Mouse (Mus musculus) cerebellum, adult 9-10 months (tissue): ENCODE results near the gene 9430038I01Rik.
A peak's percentile ranks its signal among the peaks of the same experiment; 100 is the strongest.
"Not testable (repeated sequence)": the region's sequence is repeated elsewhere in the genome, so short reads cannot be mapped to it uniquely, and the experiment has no call there.

Source experiments
- DNase-seq: peaks from one replicate; pipeline ENCODE4 v3.0.0; 2022

Gene 9430038I01Rik

DNA sequence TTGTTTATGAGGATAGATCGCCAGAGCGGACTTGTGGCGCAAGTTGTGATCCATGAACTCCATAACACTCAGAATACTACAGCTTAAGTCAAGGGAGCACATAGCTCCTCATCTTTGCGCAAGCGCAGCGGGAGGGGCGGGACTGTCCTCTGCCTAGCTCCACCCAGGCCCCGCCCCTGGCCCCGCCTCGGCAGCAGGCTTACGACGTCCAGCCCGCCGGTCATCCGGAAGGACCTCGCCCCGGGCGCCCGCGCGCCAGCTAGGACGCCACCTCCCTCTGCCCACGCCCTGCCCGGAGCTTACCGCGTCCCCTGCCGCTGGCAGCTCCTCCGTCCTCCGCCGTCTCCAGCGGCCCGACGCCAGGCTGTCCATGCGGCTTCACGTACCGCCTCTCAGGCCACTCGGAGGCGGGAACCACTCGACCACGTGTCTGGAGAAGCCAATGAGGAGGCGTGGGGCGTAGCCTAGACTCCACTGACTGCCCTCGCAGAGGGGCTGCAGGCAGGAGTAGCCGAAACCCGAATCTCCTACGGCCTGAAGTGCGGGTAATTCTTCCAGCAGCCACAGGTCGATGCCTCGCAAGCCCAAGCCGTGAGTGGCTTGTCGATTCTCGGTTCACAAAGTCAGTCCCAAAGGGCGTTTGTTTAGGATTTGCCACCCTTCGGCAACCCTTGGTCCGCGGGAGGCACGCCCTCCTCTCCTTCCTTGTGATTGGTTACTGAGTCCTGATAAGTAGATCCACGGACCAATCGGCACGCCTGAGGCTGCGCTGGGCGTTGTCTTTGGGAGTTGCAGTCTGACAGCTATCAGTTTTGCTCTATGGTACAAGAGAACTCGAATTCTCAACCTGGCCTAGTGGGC lies at the start of gene 9430038I01Rik:
9430038I01Rik (minus strand) TSS at position 426 of the 861 bp plus-strand sequence.
- peak; percentile 95 for DNase-seq

DNA sequence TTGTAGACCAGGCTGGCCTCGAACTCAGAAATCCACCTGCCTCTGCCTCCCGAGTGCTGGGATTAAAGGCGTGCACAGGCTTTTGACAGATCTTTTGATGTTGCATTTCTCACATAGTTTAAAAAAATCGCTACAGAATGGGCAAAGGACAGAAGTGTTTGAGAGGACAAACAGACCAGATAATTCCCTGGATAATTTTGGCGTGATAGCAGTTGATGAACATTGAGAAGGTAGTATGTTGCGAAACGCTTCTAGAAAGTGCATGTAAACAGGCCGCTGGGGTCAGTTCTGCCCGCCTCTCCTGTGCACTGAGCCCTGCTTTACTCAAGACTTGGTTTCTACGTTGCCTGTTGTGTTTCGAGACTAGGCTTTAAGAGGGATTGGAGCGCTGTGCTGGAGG lies 34.8 kb upstream of the 9430038I01Rik start:
- DNase-seq, result no peak

GRCm38 (mm10) chr7:137442951-137443350 lies 32.4 kb upstream of the 9430038I01Rik start:
- DNase-seq, result no peak

- not testable (repeated sequence) for DNase-seq
These were observed 28.4 kb upstream of the 9430038I01Rik start for GRCm38 (mm10) chr7:137438962-137439361.

DNA sequence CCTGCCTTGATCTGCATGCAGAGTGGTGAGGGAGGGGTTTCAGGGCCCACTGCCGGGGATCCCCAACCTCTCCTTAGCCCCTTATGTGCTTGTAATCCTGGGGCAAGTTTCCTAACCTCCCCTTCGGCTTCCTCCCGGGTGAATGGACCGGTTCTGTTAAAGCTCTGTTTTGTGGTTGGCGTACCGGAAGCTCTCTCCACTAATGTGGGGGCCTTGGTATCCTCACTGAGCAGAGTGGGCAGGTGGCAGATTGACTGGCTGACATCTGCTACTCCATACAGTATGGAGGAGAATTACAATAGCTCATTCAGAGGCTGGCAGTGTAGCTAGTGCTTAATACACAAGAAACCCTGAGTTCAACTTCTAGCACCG lies 27.6 kb upstream of the 9430038I01Rik start:
- peak; percentile 48 for DNase-seq

- peak; percentile 97 for DNase-seq
These were observed 27.0 kb upstream of the 9430038I01Rik start, which contains the start of gene Glrx3 for GRCm38 (mm10) chr7:137437440-137438178. Gene Glrx3, plus strand, starts transcription at chr7:137437614.

- DNase-seq, result no peak
These were observed 26.3 kb upstream of the 9430038I01Rik start for GRCm38 (mm10) chr7:137436901-137437300.

- DNase-seq, result no peak
These were observed 21.4 kb upstream of the 9430038I01Rik start for GRCm38 (mm10) chr7:137431769-137432603.

- no peak for DNase-seq
These were observed 16.1 kb upstream of the 9430038I01Rik start for GRCm38 (mm10) chr7:137426693-137427092.

- DNase-seq, result no peak
These were observed 10.7 kb upstream of the 9430038I01Rik start for GRCm38 (mm10) chr7:137421236-137421635.

- no peak for DNase-seq
These were observed 10.0 kb upstream of the 9430038I01Rik start for GRCm38 (mm10) chr7:137420550-137420949.

GRCm38 (mm10) chr7:137414710-137415109 lies 4.1 kb upstream of the 9430038I01Rik start:
- DNase-seq, result no peak

GRCm38 (mm10) chr7:137407428-137408058 lies 3.0 kb downstream of the 9430038I01Rik start:
- DNase-seq, result no peak

DNA sequence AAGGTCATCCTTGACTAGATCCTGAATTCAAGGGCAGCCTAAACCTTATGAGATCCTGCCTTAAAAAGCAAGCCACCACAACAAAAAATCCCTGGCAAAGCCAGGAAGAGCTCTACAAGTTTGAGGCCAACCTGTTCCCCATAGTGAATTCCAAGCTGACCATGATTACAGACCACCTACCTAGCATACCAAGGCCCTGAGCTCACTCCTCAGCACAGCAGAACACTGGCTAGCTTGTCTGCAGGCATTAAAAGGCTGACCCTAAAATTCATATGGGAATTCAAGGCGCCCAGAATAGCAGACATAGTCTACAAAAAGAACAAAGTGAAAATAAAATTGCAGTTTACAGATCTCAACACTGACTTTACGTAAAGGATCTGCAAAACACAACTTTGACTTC lies 6.4 kb downstream of the 9430038I01Rik start:
- DNase-seq, result no peak

DNA sequence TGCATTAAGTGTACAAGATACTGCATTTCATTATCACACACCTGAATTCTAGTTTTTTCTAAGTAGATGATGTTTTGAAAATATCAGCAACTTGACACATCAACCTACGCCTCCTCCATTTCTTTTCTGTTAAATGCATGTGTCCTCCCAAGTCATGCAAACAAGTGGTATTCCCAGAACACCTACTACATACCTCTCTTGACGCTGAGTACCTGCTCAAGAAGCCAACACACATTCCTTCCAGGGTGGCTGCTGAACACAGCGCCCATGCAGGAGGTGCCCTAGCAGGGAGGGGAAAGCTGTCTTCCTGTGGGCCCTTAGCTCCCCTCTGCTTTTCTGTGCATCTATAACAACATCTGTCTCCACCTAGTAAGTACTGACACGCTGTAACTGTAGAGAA lies 11.6 kb downstream of the 9430038I01Rik start:
- no peak for DNase-seq

GRCm38 (mm10) chr7:137397361-137397910 lies 13.1 kb downstream of the 9430038I01Rik start:
- no peak for DNase-seq

- DNase-seq, result no peak
These were observed 15.1 kb downstream of the 9430038I01Rik start for GRCm38 (mm10) chr7:137395421-137395820.

GRCm38 (mm10) chr7:137387863-137388262 lies 22.7 kb downstream of the 9430038I01Rik start:
- DNase-seq, result no peak

GRCm38 (mm10) chr7:137374996-137375395 lies 35.6 kb downstream of the 9430038I01Rik start:
- DNase-seq, result no peak

- DNase-seq, result no peak
These were observed 38.8 kb downstream of the 9430038I01Rik start for GRCm38 (mm10) chr7:137371770-137372169.

GRCm38 (mm10) chr7:137370175-137370574 lies 40.4 kb downstream of the 9430038I01Rik start:
- no peak for DNase-seq

DNA sequence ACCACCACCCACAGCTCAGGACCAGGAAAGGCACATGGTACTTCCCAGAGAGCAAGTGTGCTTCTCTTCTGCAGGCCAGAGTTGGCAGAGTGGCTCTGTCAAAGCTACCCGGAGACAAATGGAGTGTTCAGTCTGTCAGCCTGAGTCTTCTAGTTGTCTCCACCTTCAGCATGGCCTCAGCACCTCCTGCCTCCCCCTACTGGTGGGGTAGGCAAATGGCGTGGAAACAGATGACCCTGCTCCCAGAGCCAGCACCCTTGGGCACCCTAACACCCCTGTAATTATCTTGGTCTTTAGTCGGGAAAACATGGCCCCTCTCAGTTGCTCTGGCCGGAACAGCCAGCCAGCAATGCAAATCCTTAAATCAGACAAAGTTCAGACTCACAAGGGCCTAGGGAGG lies 43.8 kb downstream of the 9430038I01Rik start:
- no peak for DNase-seq
